Mouse (Mus musculus) myocyte (in vitro differentiated cells): ENCODE results near the gene Riok1.
A peak's percentile ranks its signal among the peaks of the same experiment; 100 is the strongest.

Source experiments
- CEBPB ChIP-seq: IDR thresholded peaks from 2 replicates; pipeline ENCODE4 v1.6.1; 2011; ENCODE audit warnings: mild to moderate bottlenecking, moderate library complexity; ENCODE audit not compliant: poor library complexity, insufficient read depth, severe bottlenecking
- E2F4 ChIP-seq: IDR thresholded peaks from one replicate; pipeline ENCODE4 v1.6.1; 2011; ENCODE audit warnings: mild to moderate bottlenecking, control low read depth, moderate library complexity; ENCODE audit not compliant: insufficient read depth
- MAX ChIP-seq: IDR thresholded peaks from one replicate; pipeline ENCODE4 v1.6.1; 2011; ENCODE audit warnings: low read depth, mild to moderate bottlenecking, control low read depth
- MYOD1 ChIP-seq, 3 experiments: IDR thresholded peaks; one replicate each; pipeline ENCODE4 v1.6.1; 2011; ENCODE audit warnings: control low read depth in 2 of 3, low read depth in 2 of 3, mild to moderate bottlenecking in 2 of 3, moderate library complexity in 1 of 3; ENCODE audit not compliant: insufficient read length in 2 of 3, control insufficient read depth in 1 of 3
- MYOG ChIP-seq, 3 experiments: IDR thresholded peaks; one replicate each; pipeline ENCODE4 v1.6.1; 2011; ENCODE audit warnings: control low read depth in 2 of 3, low read depth in 2 of 3, mild to moderate bottlenecking in 2 of 3; ENCODE audit not compliant: insufficient read length in 2 of 3, control insufficient read depth in 1 of 3, insufficient read depth in 1 of 3
- POLR2A ChIP-seq: IDR thresholded peaks from one replicate; pipeline ENCODE4 v1.6.1; 2011; ENCODE audit warnings: low read depth, mild to moderate bottlenecking, control low read depth, moderate library complexity; ENCODE audit not compliant: insufficient read length
- POLR2AphosphoS2 ChIP-seq: IDR thresholded peaks from one replicate; pipeline ENCODE4 v1.6.1; 2011; ENCODE audit warnings: low read depth, control low read depth; ENCODE audit not compliant: insufficient read length
- REST ChIP-seq: IDR thresholded peaks from one replicate; pipeline ENCODE4 v1.6.1; 2011; ENCODE audit warnings: mild to moderate bottlenecking, control low read depth, moderate library complexity; ENCODE audit not compliant: insufficient read depth, insufficient read length
- SRF ChIP-seq: IDR thresholded peaks from one replicate; pipeline ENCODE4 v1.6.1; 2011; ENCODE audit warnings: low read depth; ENCODE audit not compliant: control insufficient read depth, insufficient read length
- TCF12 ChIP-seq: IDR thresholded peaks from one replicate; pipeline ENCODE4 v1.6.1; 2011; ENCODE audit warnings: mild to moderate bottlenecking, control low read depth; ENCODE audit not compliant: poor library complexity, insufficient read depth, severe bottlenecking
- TCF3 ChIP-seq: IDR thresholded peaks from one replicate; pipeline ENCODE4 v1.6.1; 2011; ENCODE audit warnings: low read depth, control low read depth; ENCODE audit not compliant: insufficient read length
- USF1 ChIP-seq: IDR thresholded peaks from one replicate; pipeline ENCODE4 v1.6.1; 2011; ENCODE audit warnings: low read depth, mild to moderate bottlenecking, control low read depth, moderate library complexity

GRCm38 (mm10) chr13:38064854-38065663 is 28.3 kb downstream of the Riok1 start:
- TF ChIP-seq MYOG (IDR thresholded peaks at IDR 0.05; ENCODE audit: control insufficient read depth in 1 of 3, insufficient read depth in 1 of 3, insufficient read length in 2 of 3, low read depth in 2 of 3) = no peak
- TF ChIP-seq MAX = no peak
- TF ChIP-seq POLR2A = no peak
- no peak for TF ChIP-seq TCF3
- TF ChIP-seq USF1 = no peak
- TF ChIP-seq REST = no peak
- TF ChIP-seq E2F4 = no peak
- no peak for TF ChIP-seq POLR2AphosphoS2
- TF ChIP-seq TCF12 = no peak
- peak in 1 of 3 experiments; percentile 5 for TF ChIP-seq MYOD1 (IDR thresholded peaks at IDR 0.05; ENCODE audit: control insufficient read depth in 1 of 3, insufficient read length in 2 of 3, low read depth in 2 of 3)
- TF ChIP-seq CEBPB = no peak
- no peak for TF ChIP-seq SRF
